Mouse (Mus musculus) CD4-positive helper T cell, adult 2 months (primary cell): ENCODE data around the gene Pdzk1.

ENCODE experiments used
- DNase-seq: peaks from one replicate; pipeline ENCODE4 v3.0.0-alpha.2; 2012; ENCODE audit warnings: low read depth, missing footprints, low spot score

Gene Pdzk1

DNA sequence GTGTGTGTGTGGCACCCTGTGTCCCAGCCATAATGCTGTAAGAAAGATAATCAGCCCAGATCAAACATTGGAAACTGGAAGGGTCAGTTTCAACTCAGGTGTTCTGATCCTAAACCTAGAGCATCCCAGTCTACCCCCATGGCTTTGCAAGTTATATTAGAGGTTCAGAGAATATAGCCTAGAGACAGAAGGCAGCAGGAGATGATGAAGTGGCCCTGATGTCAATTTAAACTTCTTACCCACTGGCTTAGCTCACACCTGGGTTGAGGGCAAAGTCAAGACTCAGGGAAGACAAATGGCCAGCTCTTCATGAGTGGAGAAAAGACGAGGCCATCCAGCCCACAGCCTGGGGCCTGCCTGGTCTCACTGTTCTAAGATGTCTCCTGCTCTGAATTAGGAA lies at the start of gene Pdzk1, which contains the start of gene Cd160:
TSS of gene Pdzk1 (plus strand) at position 301 of the 400 bp plus-strand sequence.
TSS of gene Cd160 (minus strand) at position 368 of the 400 bp plus-strand sequence.
- no peak for DNase-seq

DNA sequence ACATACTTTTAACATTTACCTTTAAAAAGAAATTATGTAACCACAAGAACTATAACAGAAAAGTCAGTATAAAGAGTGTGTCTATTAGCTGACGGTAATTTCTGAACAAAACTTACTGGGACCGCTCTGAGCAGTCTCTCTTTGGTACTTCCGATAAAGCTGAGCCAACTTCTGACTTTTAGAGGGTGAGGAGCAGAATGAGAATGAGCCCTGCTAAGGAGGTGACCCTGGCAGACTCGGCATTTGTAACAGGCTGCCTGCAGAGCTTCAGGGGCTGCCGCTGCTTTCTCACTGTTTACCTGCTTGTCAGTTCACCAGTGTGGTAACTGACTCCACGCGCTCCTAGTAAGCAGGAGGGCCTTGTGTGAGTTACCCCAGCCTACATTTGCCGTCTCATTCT lies 46.8 kb upstream of the Pdzk1 start:
- no peak for DNase-seq

DNA sequence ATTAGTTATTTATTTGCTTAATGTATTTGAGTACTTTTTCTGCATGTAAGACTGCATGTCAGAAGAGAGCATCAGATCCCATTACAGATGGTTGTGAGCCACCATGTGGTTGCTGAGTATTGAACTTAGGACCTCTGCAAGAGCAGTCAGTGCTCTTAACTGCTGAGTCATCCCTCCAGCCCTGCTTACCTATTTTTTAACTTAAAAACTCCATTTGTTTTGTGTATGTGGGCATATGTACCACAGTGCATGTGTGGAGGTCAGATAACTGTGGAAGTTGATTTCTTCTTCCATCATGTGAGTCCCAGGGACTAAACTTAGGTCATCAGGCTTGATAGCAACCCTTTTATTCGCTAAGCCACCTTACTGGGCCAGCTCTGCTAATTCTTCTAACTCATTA lies 41.3 kb upstream of the Pdzk1 start:
- no peak for DNase-seq

DNA sequence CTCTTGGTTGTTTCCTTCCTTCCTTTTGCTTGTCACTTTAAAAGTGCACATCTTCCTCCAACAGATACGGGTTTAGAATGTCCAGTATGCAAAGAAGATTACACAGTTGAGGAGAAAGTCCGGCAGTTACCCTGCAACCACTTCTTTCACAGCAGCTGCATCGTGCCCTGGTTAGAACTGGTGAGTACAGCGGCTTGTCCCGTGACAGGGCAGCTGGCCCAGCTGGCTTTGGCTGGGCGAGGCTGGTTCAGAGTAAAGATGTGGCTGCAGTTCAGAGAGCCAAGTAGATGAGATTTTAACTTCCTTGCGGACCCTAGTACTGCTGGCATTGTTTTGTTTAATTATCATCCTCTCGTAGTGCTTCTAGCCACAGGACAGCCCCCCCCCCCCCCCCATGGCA lies 40.6 kb upstream of the Pdzk1 start:
- DNase-seq, result no peak

DNA sequence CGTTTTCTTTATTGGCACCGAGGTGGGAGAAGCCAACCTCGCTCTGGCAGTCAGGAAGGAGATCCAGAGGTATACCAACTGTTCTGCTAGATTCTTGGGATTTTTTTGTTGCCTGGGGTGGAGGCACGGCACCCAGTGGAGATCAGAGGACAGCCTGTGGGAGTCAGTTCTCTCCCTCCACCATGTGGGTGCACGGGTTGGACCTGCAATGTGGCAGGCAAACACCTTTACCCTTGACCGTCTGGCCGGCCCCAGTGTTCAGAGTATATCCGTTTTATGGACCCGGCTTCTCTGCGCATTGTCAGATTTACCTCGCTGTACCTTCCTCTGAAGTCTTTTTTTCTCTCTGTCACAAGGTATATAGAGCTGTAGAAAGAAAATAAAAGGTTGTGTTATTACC lies 28.8 kb upstream of the Pdzk1 start:
- no peak for DNase-seq

DNA sequence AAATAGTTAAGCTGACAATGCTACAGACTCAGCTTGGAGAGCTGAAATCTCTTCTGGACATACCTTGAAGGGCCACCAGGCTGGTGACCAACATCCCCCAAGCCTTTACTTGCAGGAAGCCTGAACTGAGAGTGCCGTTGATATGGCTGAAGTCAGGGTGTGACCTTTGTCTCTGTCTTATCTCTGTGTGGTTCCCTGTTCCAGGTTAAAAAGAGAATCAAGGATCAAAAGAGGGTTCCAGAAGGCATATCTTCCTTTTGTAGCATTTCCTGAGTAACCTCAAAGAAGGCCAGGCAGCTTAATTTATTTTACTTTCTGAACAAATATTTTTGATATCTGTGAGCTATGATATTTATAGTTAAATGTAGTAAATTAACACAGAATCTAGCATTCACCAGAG lies 26.9 kb upstream of the Pdzk1 start:
- DNase-seq, result no peak

DNA sequence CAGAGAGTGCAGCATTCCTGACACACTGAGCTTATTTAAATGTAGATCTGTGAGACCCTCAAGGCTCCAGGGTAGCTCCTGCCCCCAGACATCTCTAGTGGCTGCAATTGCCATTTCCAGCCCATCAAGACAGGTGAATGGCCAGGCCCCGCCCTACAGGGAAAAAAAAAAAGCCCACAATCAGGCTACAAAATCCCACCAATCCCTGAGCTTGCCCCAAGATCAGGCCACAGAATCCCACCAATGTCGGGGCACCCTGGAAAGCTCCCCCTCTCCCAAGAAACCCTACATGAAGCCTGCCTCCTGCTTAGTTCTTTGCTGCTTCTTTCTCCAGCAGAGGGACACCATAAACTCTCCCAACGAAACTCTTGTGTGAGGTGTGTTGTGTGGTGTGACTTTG lies 20.9 kb upstream of the Pdzk1 start:
- no peak for DNase-seq

DNA sequence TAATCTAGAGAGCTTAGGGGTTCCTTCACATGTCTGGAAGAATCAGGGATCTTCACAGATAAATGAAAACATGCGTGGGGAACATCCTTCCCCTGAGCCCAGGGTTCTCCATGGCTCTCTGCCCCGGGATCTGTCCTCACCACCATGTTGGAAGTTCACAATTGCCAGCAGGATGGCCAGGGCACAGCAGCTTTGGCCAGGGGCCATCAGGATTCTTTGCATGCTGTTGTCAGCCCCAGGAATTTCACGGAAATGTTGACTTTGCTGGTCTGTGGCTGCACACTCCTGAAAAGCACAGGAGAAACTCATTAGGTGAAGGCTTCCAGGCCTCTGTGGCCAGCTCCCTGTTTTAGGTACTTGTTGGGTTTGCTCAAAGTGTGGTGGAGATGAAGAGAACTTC lies 20.4 kb upstream of the Pdzk1 start:
- DNase-seq, result no peak

DNA sequence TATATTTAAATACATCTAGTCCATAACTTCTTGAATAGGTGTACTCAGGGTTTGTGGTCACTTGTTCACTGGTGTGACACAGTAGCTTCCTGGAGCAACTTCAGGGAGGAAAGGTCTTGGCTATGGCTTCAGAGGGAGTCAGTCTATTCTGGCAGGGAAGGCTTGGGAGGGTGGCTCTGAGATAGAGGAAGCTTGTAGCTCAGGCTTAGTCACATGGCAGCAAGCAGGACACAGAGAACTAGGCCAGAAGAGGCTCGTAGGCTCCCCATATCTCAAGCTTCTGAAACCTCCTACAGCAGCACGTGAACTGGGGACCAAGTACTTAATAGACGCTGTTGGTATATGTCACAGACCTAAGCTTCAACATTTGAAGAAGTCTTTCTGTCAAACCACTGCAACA lies 17.9 kb upstream of the Pdzk1 start:
- DNase-seq, result no peak

DNA sequence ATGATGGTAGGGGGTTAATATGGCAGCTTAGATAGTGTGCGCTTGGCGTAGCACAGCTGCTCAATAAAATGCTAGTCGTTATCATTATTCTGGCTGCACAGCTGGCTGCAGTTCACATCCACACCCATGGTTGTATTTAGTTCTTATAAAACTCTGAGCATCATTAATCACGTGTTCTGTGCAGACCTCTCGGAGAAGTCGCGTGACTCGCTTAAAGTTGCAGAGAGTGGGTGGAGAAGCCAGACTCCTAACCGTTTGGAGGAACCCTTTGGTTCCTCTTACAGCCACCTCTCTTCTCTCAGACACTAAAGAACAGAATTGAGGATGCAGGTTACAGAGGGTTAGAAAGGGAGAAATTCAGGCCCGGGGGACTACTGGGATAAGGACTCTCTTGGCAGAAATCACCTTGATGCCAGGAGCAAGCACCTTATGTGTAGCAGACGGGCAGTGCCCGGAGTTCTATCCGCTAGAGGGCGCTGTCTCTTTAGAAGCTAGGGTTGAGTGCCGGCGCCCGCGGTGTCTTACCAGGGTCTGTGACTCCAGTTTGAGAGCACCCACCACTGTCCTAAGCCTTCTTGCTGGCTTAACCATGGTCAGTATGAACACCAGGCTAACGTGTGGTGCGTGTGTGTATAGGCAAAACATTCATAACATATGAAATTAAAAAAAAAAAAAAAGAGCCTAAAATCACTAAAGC lies 16.5 kb upstream of the Pdzk1 start:
- DNase-seq, result peak; percentile 84

DNA sequence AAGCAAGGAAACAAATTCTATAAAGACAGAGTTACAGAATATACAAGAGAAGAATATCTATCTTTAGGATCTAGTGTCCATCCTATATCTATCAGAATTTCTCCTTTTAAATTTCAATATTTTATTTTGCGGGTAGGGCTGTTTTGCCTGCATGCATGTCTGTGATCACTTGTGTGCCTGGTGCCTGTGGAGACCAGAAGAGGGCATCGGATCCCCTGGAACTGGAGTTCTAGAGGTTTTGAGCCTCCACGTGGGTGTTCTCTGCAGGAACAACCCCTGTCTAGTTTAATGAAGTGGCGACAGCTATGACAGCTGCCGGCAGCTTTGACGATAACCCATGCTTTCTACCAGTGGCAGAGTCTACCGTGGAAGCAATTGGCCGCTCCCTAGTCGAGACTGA lies 16.0 kb upstream of the Pdzk1 start:
- DNase-seq, result peak; percentile 67

DNA sequence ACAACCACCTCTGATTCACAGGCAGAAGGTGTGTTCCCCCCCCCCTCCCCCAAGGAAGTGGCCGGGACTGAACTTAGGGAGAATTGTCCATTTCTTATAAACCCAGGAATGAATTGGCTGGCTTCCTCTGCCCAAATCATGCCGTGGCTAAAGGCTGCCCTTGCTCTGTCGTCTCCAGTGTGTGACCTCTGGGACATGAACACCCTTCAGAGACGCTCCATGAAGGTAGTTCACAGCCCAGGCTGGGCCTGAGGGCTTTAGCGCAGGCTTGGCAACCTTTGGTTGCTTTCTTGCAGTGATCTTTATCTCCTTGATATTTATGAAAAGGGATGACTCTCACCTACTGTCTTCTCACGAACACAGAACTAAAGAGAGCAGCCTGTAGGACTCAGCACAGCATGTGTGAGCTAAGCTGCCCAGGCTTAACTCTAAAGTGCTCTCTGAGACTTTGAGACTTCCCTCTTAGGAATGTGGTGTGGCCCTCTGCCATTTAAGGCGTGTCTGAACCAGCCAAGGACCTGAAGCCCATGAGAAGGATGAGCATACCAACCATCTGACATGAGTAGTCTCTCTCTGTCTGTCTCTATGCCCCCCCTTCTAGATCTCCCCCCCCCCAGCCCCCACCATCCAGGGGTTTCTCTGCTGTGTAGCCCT lies 15.4 kb upstream of the Pdzk1 start:
- DNase-seq, result peak; percentile 22

DNA sequence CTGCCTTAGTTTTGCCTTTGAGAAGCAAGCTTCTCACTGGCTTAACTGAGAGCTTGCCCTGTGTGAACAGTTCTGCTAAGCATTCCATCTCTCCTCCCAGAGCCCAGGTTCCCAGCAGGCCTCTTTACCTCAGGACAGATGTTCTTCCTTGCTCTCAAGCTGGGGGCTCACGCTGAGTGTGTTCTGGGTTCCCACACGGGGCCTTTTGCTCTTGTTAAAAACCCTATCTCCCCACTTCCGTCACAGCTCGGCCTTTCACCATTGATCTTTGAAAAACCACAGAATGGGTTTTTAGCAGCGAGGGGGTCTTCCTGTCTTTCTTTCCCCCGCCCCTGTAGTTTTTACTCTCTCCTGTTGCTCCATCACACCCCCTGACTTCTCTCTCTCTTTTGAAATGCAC lies 14.7 kb upstream of the Pdzk1 start:
- peak; percentile 52 for DNase-seq

DNA sequence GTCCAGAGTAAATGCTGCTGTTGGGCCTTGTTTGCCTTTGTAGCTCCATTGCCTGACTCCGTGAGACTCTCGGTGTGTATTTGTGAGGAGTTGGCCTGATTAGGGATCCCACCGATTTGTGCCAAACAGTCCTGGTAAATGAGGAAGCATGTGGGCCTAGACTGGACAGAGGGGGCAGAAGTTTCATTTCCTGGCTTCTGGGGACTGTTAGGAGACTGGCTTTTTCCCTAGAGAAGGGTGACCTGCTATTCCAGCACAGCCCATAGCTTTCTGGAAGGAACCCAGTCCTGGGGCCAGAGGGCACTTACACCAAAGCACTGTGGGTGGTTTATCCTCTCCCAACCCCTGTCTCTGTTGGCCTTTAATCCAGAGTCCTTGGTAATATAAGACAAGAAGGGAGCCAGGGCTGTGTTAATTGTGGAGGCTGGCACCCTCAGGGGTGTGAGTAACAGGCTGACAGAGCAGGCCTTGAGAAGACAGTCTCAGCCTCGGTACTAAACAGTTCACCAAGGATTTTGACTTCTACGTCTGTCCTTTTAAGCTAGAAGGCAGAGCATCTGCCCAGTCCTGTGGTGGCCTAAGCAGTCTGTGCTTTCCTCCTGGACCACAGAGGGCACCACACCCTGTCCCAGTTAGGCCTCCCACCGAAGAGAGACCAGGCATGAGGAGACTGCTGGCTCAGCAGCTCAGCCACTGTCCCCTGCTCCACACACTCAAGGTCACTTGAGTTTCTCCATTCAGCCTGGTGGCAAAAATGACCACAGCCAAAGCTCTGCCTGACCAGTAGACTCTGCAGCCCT lies 8.8 kb upstream of the Pdzk1 start:
- no peak for DNase-seq

DNA sequence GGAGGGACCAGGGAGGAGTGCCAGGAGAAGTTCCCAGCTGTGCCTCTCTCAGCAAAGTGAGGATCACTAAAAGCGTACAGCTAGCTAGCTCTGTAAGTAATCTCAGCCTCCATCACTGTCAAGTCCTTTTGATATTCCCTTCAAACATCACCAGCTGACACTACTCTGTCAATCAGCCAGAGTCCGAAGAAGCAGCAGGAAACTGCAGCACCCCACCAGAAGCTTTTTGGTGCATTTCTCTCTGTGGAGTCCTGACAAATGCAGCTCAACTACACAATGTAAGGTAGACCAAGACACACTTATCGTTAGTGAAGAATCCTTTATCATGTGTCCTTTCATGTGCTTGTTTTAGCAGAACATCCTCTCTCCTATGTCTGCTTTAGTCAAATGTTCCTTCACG lies 7.5 kb upstream of the Pdzk1 start:
- DNase-seq, result no peak

DNA sequence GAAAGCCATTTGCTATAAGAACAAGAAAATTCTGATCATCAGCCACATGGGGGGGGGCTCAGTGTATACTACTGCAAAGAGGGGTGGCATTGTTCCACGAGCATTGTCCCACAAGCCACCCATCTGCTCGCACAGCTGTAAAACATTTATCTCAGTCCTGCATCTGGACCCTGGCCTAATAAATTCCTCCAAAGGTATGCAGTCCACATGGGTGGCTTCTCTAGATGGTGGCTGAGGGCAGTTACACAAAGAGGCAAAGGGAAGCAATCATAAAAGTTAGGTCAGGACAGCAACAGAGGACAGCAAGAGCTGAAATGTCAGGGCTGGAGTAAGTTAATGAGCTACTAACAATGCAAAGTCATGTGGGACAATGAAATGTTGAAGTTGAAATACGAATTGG lies 5.4 kb upstream of the Pdzk1 start:
- DNase-seq, result no peak

DNA sequence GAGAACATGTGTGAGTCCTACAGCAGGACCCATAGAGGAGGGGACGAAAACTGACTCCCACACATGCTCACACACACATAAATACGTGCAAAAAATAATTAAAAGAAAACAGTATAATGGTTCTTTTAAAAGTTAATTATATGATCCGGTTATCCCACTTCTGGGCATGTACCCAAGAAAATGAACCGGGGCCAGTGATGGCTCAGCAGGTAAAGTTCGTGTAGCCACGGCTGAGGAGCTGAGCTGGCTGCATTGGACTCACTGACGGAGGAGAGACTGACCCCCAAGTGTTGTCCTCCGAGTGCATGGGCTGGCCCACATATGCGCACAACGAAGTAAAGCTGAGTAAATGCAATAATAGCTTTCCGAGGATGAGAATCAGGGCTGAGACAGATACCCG lies 4.5 kb upstream of the Pdzk1 start:
- no peak for DNase-seq

DNA sequence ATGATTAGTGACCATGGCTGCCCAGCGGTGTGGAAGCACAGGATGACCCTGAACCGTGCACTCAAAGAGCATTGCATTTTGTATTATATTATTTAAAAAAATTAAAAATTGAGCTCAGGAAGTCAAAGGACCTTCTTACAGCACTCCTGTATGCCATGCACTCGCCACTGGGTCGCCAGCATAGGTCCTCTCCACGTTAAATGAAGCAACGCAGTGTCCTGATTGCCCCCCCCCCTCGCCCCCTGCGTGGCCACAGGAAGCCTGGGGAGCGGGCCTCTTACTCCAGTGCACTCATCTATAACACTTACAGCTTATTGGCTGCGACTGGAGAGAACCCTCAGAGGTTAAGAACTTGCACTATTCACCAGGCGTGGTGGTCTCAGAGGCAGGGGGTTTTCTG lies 3.8 kb upstream of the Pdzk1 start:
- no peak for DNase-seq

DNA sequence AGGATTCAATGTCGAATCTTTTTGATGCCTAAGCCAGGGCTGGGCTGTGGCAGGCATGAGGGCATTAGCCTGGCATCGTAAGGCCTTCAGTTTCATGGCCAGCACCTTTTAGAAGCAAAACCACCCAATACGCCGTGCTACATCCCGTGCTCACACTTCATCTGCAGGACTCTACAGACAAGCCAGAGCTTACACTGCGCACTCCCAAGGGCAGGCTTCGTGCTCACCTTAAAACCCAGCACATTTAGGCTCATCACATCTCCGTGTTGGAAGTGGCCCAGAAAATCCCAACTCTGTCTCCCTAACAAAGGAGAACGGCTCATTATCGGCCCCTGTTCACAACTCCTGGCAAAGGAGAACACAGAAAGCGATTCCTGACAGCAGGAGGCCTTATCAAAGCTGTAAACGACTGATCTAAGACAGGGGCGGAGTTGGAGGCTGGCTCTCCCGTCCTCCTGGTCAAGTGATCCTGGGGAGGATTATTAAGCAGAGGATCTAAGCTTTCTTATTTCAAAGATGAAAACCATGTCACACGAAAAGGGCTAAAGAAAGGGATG lies 698 bp upstream of the Pdzk1 start:
- no peak for DNase-seq

DNA sequence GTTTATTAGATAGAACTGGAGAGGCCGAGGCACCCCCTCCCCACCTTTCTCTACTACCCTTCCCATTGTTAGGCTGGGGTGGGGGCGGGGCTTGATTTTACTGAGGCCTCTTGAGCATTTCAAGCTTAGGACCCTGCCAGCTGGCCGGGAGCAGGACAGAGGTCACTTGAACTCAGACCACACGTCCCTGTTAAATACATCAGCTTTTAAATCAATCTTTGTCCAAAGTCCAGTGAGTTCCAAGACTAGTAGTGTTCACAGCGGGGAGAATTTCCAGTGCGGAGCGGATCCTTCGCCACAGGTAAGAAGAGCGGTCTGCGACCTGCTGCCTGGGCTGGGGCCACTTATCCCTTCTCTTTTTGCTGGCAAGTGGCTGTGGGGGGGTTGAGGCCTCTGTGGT lies 772 bp downstream of the Pdzk1 start:
- DNase-seq, result no peak

DNA sequence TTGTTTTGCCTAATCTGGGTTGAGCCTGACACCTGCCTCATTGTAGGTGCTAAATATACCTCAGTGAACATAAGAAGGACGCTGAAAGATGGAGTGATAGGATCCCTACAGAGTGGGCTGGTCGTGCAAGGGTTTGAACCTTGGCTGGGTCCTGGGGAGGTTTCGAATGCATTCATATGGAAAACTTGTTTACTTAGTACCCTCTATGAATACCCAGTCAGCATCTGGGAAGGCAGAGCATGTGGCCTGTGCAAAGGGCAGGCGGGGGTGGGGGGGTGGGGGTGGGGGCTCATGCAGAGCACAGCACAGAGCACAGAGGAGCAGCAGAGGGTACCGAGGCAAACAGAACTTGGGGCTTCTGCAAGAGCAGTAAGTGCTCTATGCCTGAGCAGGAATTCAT lies 3.8 kb downstream of the Pdzk1 start:
- DNase-seq, result no peak

DNA sequence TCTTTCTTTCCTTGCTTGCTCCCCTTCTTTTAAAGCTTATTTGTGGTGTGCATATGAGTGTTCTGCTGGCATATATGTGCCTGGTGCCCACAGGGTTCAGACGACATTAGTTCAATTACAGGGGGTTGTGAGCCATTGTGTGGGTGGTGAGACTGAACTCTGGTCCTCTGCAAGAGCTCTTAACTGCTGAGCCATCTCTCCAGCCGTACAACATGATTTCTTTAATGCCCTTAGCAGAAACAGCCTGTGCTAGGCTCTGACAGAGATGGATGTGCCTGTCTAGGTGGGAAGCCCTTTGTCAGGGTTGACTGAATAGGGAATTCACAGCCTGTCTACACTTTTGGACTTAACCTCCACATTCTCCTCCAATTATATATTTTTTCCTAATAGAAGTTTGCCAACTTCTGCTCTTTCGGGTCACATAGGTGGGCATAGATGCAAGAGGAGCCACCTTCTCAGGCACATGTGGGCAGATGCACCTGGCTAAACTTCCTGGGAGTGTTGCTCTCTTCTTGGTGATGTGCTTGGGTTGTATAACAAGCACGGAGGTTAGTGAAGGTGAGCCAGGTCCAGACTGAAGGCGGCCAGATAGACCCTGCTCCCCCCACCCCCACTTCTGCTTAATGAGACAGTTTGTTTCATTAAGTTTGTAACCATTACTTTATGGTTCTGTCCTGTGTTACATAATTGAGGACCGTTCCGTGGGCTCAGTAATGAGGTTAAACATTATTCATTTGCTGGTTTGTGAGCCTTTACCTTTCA lies 5.7 kb downstream of the Pdzk1 start:
- no peak for DNase-seq
